Mouse (Mus musculus): ENCODE data around the gene Hsd11b2. TPM values are rescaled to one million over a fixed set of nuclear protein-coding genes. Genes with fewer than 3 reads are reported as not detected.
"Not testable (repeated sequence)": the region's sequence is repeated elsewhere in the genome, so short reads cannot be mapped to it uniquely, and the experiment has no call there.

Hsd11b2 gene
- total RNA-seq, 2 experiments from 2014 or later = not detected

- DNase-seq (ENCODE audit: extremely low spot score in 1 of 2, low spot score in 2 of 2) = no peak
- no peak overlapping the region for H3K4me3 ChIP-seq
- no peak for TF ChIP-seq CTCF (IDR thresholded peaks at IDR 0.05)
- intact Hi-C loops (cut with DNase I) = no loop called here
- H3K27ac ChIP-seq = no peak overlapping the region
Measured at GRCm38 (mm10) chr8:105550083-105550482, 31.5 kb downstream of the Hsd11b2 start.

- H3K4me3 ChIP-seq = no peak overlapping the region
- TF ChIP-seq CTCF (IDR thresholded peaks at IDR 0.05) = no peak
- no peak overlapping the region for H3K27ac ChIP-seq
- DNase-seq (ENCODE audit: extremely low spot score in 1 of 2, low spot score in 2 of 2) = no peak
- intact Hi-C loops (cut with DNase I) = no loop called here
Measured at GRCm38 (mm10) chr8:105552032-105552431, 33.5 kb downstream of the Hsd11b2 start.

GRCm38 (mm10) chr8:105552824-105553223 lies 34.3 kb downstream of the Hsd11b2 start:
- H3K4me3 ChIP-seq = no peak overlapping the region
- no peak for TF ChIP-seq CTCF (IDR thresholded peaks at IDR 0.05)
- no peak for DNase-seq (ENCODE audit: extremely low spot score in 1 of 2, low spot score in 2 of 2)
- H3K27ac ChIP-seq = no peak overlapping the region
- intact Hi-C loops (cut with DNase I) = no loop called here

GRCm38 (mm10) chr8:105554087-105554486 lies 35.5 kb downstream of the Hsd11b2 start:
- no peak overlapping the region for H3K27ac ChIP-seq
- H3K4me3 ChIP-seq = no peak overlapping the region
- peak; percentile 81 for TF ChIP-seq CTCF (IDR thresholded peaks at IDR 0.05)
- intact Hi-C loops (cut with DNase I) = loop anchor here (1.0 to 2.0 kb wide), 2 partner anchors 21 to 38 kb away; no protein-coding TSS in a partner anchor
- DNase-seq (ENCODE audit: extremely low spot score in 1 of 2, low spot score in 2 of 2) = peak; percentile 50 to 54

- intact Hi-C loops (cut with DNase I) = loop anchor here (2.0 kb wide), 1 partner anchor 22 kb away; no protein-coding TSS in a partner anchor
- no peak overlapping the region for H3K4me3 ChIP-seq
- no peak for TF ChIP-seq CTCF (IDR thresholded peaks at IDR 0.05)
- no peak overlapping the region for H3K27ac ChIP-seq
- no peak for DNase-seq (ENCODE audit: extremely low spot score in 1 of 2, low spot score in 2 of 2)
Measured at GRCm38 (mm10) chr8:105555230-105555629, 36.7 kb downstream of the Hsd11b2 start.

- intact Hi-C loops (cut with DNase I) = no loop called here
- no peak for TF ChIP-seq CTCF (IDR thresholded peaks at IDR 0.05)
- no peak overlapping the region for H3K27ac ChIP-seq
- no peak overlapping the region for H3K4me3 ChIP-seq
- no peak for DNase-seq (ENCODE audit: extremely low spot score in 1 of 2, low spot score in 2 of 2)
Measured at GRCm38 (mm10) chr8:105562863-105563262, 44.3 kb downstream of the Hsd11b2 start.

GRCm38 (mm10) chr8:105563871-105564270 lies 45.3 kb downstream of the Hsd11b2 start:
- H3K4me3 ChIP-seq = peak overlapping the region; percentile 99; the same call in 1 of the 2 replicates
- DNase-seq (ENCODE audit: extremely low spot score in 1 of 2, low spot score in 2 of 2) = no peak
- H3K27ac ChIP-seq = no peak overlapping the region
- TF ChIP-seq CTCF (IDR thresholded peaks at IDR 0.05) = no peak
- intact Hi-C loops (cut with DNase I) = no loop called here

- intact Hi-C loops (cut with DNase I) = loop anchor here (5.0 kb wide), 1 partner anchor 123 kb away; the partner anchor contains the start of gene Carmil2
- H3K4me3 ChIP-seq = peak overlapping the region; percentile 99
- DNase-seq (ENCODE audit: extremely low spot score in 1 of 2, low spot score in 2 of 2); H3K27ac ChIP-seq: not testable (repeated sequence)
Measured at GRCm38 (mm10) chr8:105564573-105565229, 46.1 kb downstream of the Hsd11b2 start.

GRCm38 (mm10) chr8:105565401-105565881 lies 46.9 kb downstream of the Hsd11b2 start:
- no peak for DNase-seq (ENCODE audit: extremely low spot score in 1 of 2, low spot score in 2 of 2)
- TF ChIP-seq CTCF (IDR thresholded peaks at IDR 0.05) = no peak
- Histone ChIP-seq H3K27ac (peak overlapping the region; percentile 91), H3K4me3 (peak overlapping the region; percentile 99)
- intact Hi-C loops (cut with DNase I) = loop anchor here (5.0 kb wide), 1 partner anchor 122 kb away; the partner anchor contains the start of gene Carmil2

- peak; percentile 98 to 100 for DNase-seq (ENCODE audit: extremely low spot score in 1 of 2, low spot score in 2 of 2)
Measured at GRCm38 (mm10) chr8:105565952-105566702, 47.6 kb downstream of the Hsd11b2 start, which contains the start of gene Atp6v0d1. Gene Atp6v0d1 (minus strand): TSS chr8:105566047.

GRCm38 (mm10) chr8:105566703-105567595 lies 48.4 kb downstream of the Hsd11b2 start:
- TF ChIP-seq CTCF (IDR thresholded peaks at IDR 0.05) = no peak
- Histone ChIP-seq H3K27ac (no peak overlapping the region; the same call in 1 of the 2 replicates), H3K4me3 (peak overlapping the region; percentile 99)
- intact Hi-C loops (cut with DNase I) = loop anchor here (1.0 to 5.0 kb wide), 4 partner anchors 27 to 120 kb away; partner anchors contain the start of genes Agrp, Carmil2, Ctcf and Ripor1
- no peak for DNase-seq (ENCODE audit: extremely low spot score in 1 of 2, low spot score in 2 of 2)

More at GRCm38 (mm10) chr8:105565952-105566702, 47.6 kb downstream of the Hsd11b2 start, which contains the start of gene Atp6v0d1:
- peak within 1 kb of the TSS; percentile 99 for H3K4me3 ChIP-seq
- intact Hi-C loops (cut with DNase I) = loop anchor here (1.0 to 5.0 kb wide), 4 partner anchors 28 to 121 kb away; partner anchors contain the start of genes Agrp, Carmil2, Ctcf and Ripor1
- peak; percentile 87 for TF ChIP-seq CTCF (IDR thresholded peaks at IDR 0.05)
- H3K27ac ChIP-seq = peak within 1 kb of the TSS; percentile 91

Measured in left cerebral cortex, adult 2 months (tissue).